Mouse (Mus musculus) C2C12 (cell line): ENCODE data around the gene Ring1. TPM values are rescaled to one million over a fixed set of nuclear protein-coding genes. Genes with fewer than 3 reads are reported as not detected.
"Not testable (repeated sequence)": the region's sequence is repeated elsewhere in the genome, so short reads cannot be mapped to it uniquely, and the experiment has no call there.

ENCODE experiments used
- H3K27me3 ChIP-seq: one replicate; pipeline ENCODE4 v1.6.1; 2011; ENCODE audit not compliant: control insufficient read depth, insufficient read depth, insufficient read length
- H3K36me3 ChIP-seq: one replicate; pipeline ENCODE4 v1.6.1; 2011; ENCODE audit not compliant: control insufficient read depth, insufficient read depth
- H3K4me3 ChIP-seq: one replicate; pipeline ENCODE4 v1.5.1; 2011; ENCODE audit warnings: mild to moderate bottlenecking, control low read depth; ENCODE audit not compliant: poor library complexity, insufficient read depth, severe bottlenecking
- H3K79me2 ChIP-seq: one replicate; pipeline ENCODE4 v1.6.1; 2011; ENCODE audit not compliant: control insufficient read depth, insufficient read depth
- H3K79me3 ChIP-seq: one replicate; pipeline ENCODE4 v1.6.1; 2011; ENCODE audit warnings: low read depth, control low read depth
- H3ac ChIP-seq: one replicate; pipeline ENCODE3; 2011; ENCODE audit warnings: low read depth; ENCODE audit not compliant: control insufficient read depth, insufficient read length
- CEBPB ChIP-seq: IDR thresholded peaks from one replicate; pipeline ENCODE4 v1.6.1; 2011; ENCODE audit warnings: low read depth, mild to moderate bottlenecking, control low read depth, moderate library complexity
- CTCF ChIP-seq: IDR thresholded peaks from one replicate; pipeline ENCODE4 v1.5.1; 2011; ENCODE audit not compliant: control insufficient read depth, insufficient read depth, insufficient read length
- FOSL1 ChIP-seq: IDR thresholded peaks from one replicate; pipeline ENCODE4 v1.8.0; 2011; ENCODE audit warnings: mild to moderate bottlenecking, low read length; ENCODE audit not compliant: poor library complexity, insufficient read depth, severe bottlenecking
- MAX ChIP-seq: IDR thresholded peaks from one replicate; pipeline ENCODE4 v1.6.1; 2011; ENCODE audit warnings: mild to moderate bottlenecking, control low read depth
- MYOD1 ChIP-seq: IDR thresholded peaks from one replicate; pipeline ENCODE4 v1.6.1; 2011; ENCODE audit warnings: low read depth; ENCODE audit not compliant: control insufficient read depth, insufficient read length
- MYOG ChIP-seq: IDR thresholded peaks from one replicate; pipeline ENCODE4 v1.6.1; 2011; ENCODE audit not compliant: control insufficient read depth, insufficient read length; ENCODE audit errors: extremely low read depth
- USF1 ChIP-seq: IDR thresholded peaks from one replicate; pipeline ENCODE4 v1.6.1; 2011; ENCODE audit warnings: low read depth, mild to moderate bottlenecking, control low read depth, moderate library complexity
- polyA plus RNA-seq: library from polyadenylated mRNA; unstranded; fragments of >200 nt; fragmentation: generic; extraction: Trizol; gene quantifications from one replicate; pipeline ENCODE4 v1.2.1, GENCODE M21; 2012; ENCODE audit warnings: missing spikeins

Gene Ring1
- polyA plus RNA-seq, 1 experiment: 26.8 TPM

GRCm38 (mm10) chr17:33995651-33996050 lies 28.8 kb downstream of the Ring1 start:
- Histone ChIP-seq H3K79me3 (no peaks in the 10 kb centered on the region), H3K27me3 (no peaks in the 10 kb centered on the region), H3ac (no peak overlapping the region), H3K4me3 (no peak overlapping the region), H3K79me2 (no peaks in the 10 kb centered on the region), H3K36me3 (no peaks in the 10 kb centered on the region)
- TF ChIP-seq FOSL1 (no peak), MAX (no peak), CEBPB (no peak), MYOD1 (no peak), USF1 (no peak), MYOG (no peak), CTCF (no peak)

- H3K36me3 ChIP-seq: no peaks in the 10 kb centered on the region
- no peak overlapping the region for H3K4me3 ChIP-seq
- no peaks in the 10 kb centered on the region for H3K27me3 ChIP-seq
- no peaks in the 10 kb centered on the region for H3K79me2 ChIP-seq
- TF ChIP-seq MYOD1: no peak
- TF ChIP-seq USF1: no peak
- no peak for TF ChIP-seq MYOG
- no peak for TF ChIP-seq CEBPB
- TF ChIP-seq MAX: no peak
- no peak for TF ChIP-seq FOSL1
- TF ChIP-seq CTCF: no peak
- H3K79me3 ChIP-seq: no peaks in the 10 kb centered on the region
- no peak overlapping the region for H3ac ChIP-seq
These were observed 29.5 kb downstream of the Ring1 start for GRCm38 (mm10) chr17:33994959-33995358.

- Histone ChIP-seq H3K79me2 (no peaks in the 10 kb centered on the region), H3K4me3 (no peak overlapping the region), H3K79me3 (no peaks in the 10 kb centered on the region), H3ac (no peak overlapping the region), H3K36me3 (no peaks in the 10 kb centered on the region), H3K27me3 (peaks cover 7% of the 10 kb centered on the region)
- TF ChIP-seq CEBPB (no peak), USF1 (peak; percentile 92), FOSL1 (no peak), MYOD1 (no peak), CTCF (no peak)
These were observed 32.5 kb downstream of the Ring1 start for GRCm38 (mm10) chr17:33991788-33992664.

- H3K36me3 ChIP-seq, H3ac ChIP-seq, H3K79me2 ChIP-seq, H3K4me3 ChIP-seq, H3K79me3 ChIP-seq: not testable (repeated sequence)
- peaks cover 17% of the 10 kb centered on the region for H3K27me3 ChIP-seq
These were observed 42.3 kb downstream of the Ring1 start for GRCm38 (mm10) chr17:33982136-33982535.

GRCm38 (mm10) chr17:33981192-33981909 lies 43.1 kb downstream of the Ring1 start:
- not testable (repeated sequence) for H3ac ChIP-seq, H3K79me3 ChIP-seq, H3K4me3 ChIP-seq, H3K79me2 ChIP-seq, H3K36me3 ChIP-seq
- H3K27me3 ChIP-seq: peaks cover 17% of the 10 kb centered on the region

GRCm38 (mm10) chr17:33980181-33981035 lies 44.1 kb downstream of the Ring1 start:
- Histone ChIP-seq H3K36me3 (no peaks in the 10 kb centered on the region), H3K79me2 (no peaks in the 10 kb centered on the region), H3K27me3 (peaks cover 17% of the 10 kb centered on the region), H3K4me3 (no peak overlapping the region), H3K79me3 (no peaks in the 10 kb centered on the region), H3ac (no peak overlapping the region)
- no peak for TF ChIP-seq CEBPB
- TF ChIP-seq CTCF: no peak
- TF ChIP-seq USF1: no peak
- TF ChIP-seq MAX: no peak
- no peak for TF ChIP-seq MYOG
- TF ChIP-seq MYOD1: no peak
- TF ChIP-seq FOSL1: no peak
